Mouse (Mus musculus): ENCODE measurements around the gene Cd36.

DNA sequence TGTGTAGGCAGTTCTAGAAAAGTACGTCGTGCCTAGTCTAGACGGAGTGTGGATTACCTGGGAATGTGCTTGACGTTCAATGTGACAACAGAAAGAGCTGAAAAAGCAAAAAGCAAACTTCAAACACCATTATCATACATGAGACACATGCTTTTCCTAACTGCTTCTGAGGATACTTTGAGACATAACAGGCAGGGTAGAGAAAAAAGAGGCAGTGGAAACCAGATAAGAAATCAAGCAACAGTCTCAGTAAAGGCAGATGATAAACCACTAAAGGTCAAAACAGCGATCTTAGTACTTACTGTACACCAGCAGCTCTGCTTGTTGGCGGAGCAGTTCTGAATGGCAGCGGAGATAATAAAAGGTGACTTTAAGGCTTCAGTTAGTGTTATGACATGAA, 11.6 kb downstream of the Cd36 start:
- TF ChIP-seq CTCF (IDR thresholded peaks at IDR 0.05; ENCODE audit: borderline replicate concordance, control insufficient read depth, extremely low read depth, insufficient read depth, low read length, poor library complexity) (no peak), POLR2A (IDR thresholded peaks at IDR 0.05; ENCODE audit: control insufficient read depth, extremely low read depth, insufficient read depth, low read length, poor library complexity) (no peak)
